Mouse (Mus musculus) heart, adult 2 months (tissue): Measurements from ENCODE around the gene Leng1.
"Not testable (repeated sequence)": the region's sequence is repeated elsewhere in the genome, so short reads cannot be mapped to it uniquely, and the experiment has no call there.

Experiments used
- CTCF ChIP-seq: fragments of 200-600 bp; IDR thresholded peaks from 2 replicates; pipeline ENCODE4 v1.8.1; 2022; ENCODE audit warnings: antibody characterized with exemption, mild to moderate bottlenecking, moderate library complexity
- POLR2A ChIP-seq: fragments of 200-500 bp; IDR thresholded peaks from 2 replicates; pipeline ENCODE4 v1.6.1; 2011; ENCODE audit warnings: mild to moderate bottlenecking, low read depth, low read length, control low read depth; ENCODE audit not compliant: insufficient read depth

DNA sequence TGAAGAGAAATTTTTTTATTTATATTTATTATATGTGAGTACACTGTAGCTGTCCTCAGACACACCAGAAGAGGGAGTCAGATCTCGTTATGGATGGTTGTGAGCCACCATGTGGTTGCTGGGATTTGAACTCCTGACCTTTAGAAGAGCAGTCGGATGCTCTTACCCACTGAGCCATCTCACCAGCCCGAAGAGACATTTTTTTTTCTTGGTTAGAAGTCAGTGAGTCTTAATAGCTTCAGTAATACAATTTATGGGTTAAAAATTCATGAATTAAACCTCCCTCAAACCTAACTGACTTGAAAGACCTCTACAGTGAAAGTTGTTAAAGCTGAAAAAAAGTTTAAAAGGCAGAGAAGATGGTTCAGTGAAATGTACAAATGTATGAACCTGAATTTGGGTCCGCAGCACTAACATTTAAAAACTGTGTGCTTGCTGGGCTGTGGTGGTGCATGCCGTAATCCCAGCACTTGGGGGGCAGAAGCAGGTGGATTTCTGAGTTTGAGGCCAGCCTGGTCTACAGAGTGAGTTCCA lies 42.9 kb upstream of the Leng1 start:
- TF ChIP-seq POLR2A, CTCF: not testable (repeated sequence)
